Mouse (Mus musculus) right cerebral cortex, postnatal 4 days (tissue): Measurements from ENCODE around the gene Ajap1.

Experiments used
- DNase-seq: peaks from one replicate; pipeline ENCODE4 v3.0.0-alpha.2; 2022

Gene Ajap1

GRCm38 (mm10) chr4:153451516-153451915 lies 31.1 kb downstream of the Ajap1 start:
- no peak for DNase-seq

- DNase-seq, result no peak
These were observed 40.1 kb downstream of the Ajap1 start for GRCm38 (mm10) chr4:153442522-153442921.

GRCm38 (mm10) chr4:153439868-153440267 lies 42.7 kb downstream of the Ajap1 start:
- DNase-seq, result peak; percentile 45

- DNase-seq, result peak; percentile 68
These were observed 43.6 kb downstream of the Ajap1 start for GRCm38 (mm10) chr4:153439031-153439430.

- DNase-seq, result no peak
These were observed 45.4 kb downstream of the Ajap1 start for GRCm38 (mm10) chr4:153437196-153437595.

- no peak for DNase-seq
These were observed 46.7 kb downstream of the Ajap1 start for GRCm38 (mm10) chr4:153435917-153436316.

GRCm38 (mm10) chr4:153429971-153430370 lies 52.6 kb downstream of the Ajap1 start:
- DNase-seq, result no peak

GRCm38 (mm10) chr4:153425961-153426656 lies 56.5 kb downstream of the Ajap1 start:
- DNase-seq, result no peak

- no peak for DNase-seq
These were observed 58.3 kb downstream of the Ajap1 start for GRCm38 (mm10) chr4:153424324-153424723.

- DNase-seq, result peak; percentile 43
These were observed 64.7 kb downstream of the Ajap1 start for GRCm38 (mm10) chr4:153417926-153418325.

- no peak for DNase-seq
These were observed 65.3 kb downstream of the Ajap1 start for GRCm38 (mm10) chr4:153417164-153417896.

- no peak for DNase-seq
These were observed 66.5 kb downstream of the Ajap1 start for GRCm38 (mm10) chr4:153416111-153416510.

GRCm38 (mm10) chr4:153398421-153398820 lies 84.2 kb downstream of the Ajap1 start:
- no peak for DNase-seq

GRCm38 (mm10) chr4:153387478-153387877 lies 95.1 kb downstream of the Ajap1 start:
- no peak for DNase-seq

- DNase-seq, result no peak
These were observed 101.2 kb downstream of the Ajap1 start for GRCm38 (mm10) chr4:153381433-153381832.

- no peak for DNase-seq
These were observed 101.7 kb downstream of the Ajap1 start for GRCm38 (mm10) chr4:153380885-153381284.

GRCm38 (mm10) chr4:153377981-153378380 lies 104.6 kb downstream of the Ajap1 start:
- DNase-seq, result peak; percentile 65

GRCm38 (mm10) chr4:153374233-153374632 lies 108.4 kb downstream of the Ajap1 start:
- no peak for DNase-seq

- DNase-seq, result no peak
These were observed 109.5 kb downstream of the Ajap1 start for GRCm38 (mm10) chr4:153373125-153373524.

GRCm38 (mm10) chr4:153368620-153369159 lies 113.9 kb downstream of the Ajap1 start:
- DNase-seq, result no peak

- DNase-seq, result peak; percentile 35
These were observed 121.6 kb downstream of the Ajap1 start for GRCm38 (mm10) chr4:153360868-153361545.

- no peak for DNase-seq
These were observed 124.4 kb downstream of the Ajap1 start for GRCm38 (mm10) chr4:153358243-153358550.

GRCm38 (mm10) chr4:153357539-153358242 lies 124.9 kb downstream of the Ajap1 start:
- no peak for DNase-seq
